Mouse (Mus musculus) stomach, embryonic 14.5 days (tissue): ENCODE results near the gene Vps13d. TPM values are rescaled to one million over a fixed set of nuclear protein-coding genes. Genes with fewer than 3 reads are reported as not detected.
A peak's percentile ranks its signal among the peaks of the same experiment; 100 is the strongest.

Experiments used
- ATAC-seq: fragments of 200-750 bp; cut with Nextera tagmentation; 2 replicates; pipeline ENCODE4 v1.8.0; 2017; ENCODE audit warnings: low read depth, moderate TSS enrichment; ENCODE audit not compliant: insufficient number of reproducible peaks, insufficient read depth, low FRiP score
- H3K27ac ChIP-seq: fragments of 300-500 bp; sonication (generic); 2 replicates; pipeline ENCODE4 v1.5.1; 2014; ENCODE audit warnings: mild to moderate bottlenecking, low read length, moderate library complexity, mixed read lengths
- H3K27me3 ChIP-seq: fragments of 300-500 bp; sonication (generic); 2 replicates; pipeline ENCODE4 v1.6.1; 2014; ENCODE audit warnings: low read length, control low read depth, mixed read lengths; ENCODE audit not compliant: control insufficient read depth, insufficient read depth
- H3K36me3 ChIP-seq: fragments of 300-500 bp; sonication (generic); 2 replicates; pipeline ENCODE4 v1.6.1; 2014; ENCODE audit warnings: mild to moderate bottlenecking, control low read depth, low read length, moderate library complexity, mixed read lengths; ENCODE audit not compliant: control insufficient read depth, insufficient read depth
- H3K4me1 ChIP-seq: fragments of 300-500 bp; sonication (generic); 2 replicates; pipeline ENCODE4 v1.6.1; 2014; ENCODE audit warnings: low read length, control low read depth, mixed read lengths; ENCODE audit not compliant: control insufficient read depth, insufficient read depth
- H3K4me2 ChIP-seq: fragments of 300-500 bp; sonication (generic); replicated peaks from 2 replicates; pipeline ENCODE4 v1.6.1; 2014; ENCODE audit warnings: low read depth, low read length, control low read depth
- H3K4me3 ChIP-seq: fragments of 300-500 bp; sonication (generic); 2 replicates; pipeline ENCODE4 v1.5.1; 2014; ENCODE audit warnings: low read depth, low read length, control low read depth
- H3K9ac ChIP-seq: fragments of 300-500 bp; sonication (generic); replicated peaks from 2 replicates; pipeline ENCODE4 v1.6.1; 2014; ENCODE audit warnings: low read depth, mild to moderate bottlenecking, control low read depth, low read length, moderate library complexity, mixed read lengths
- H3K9me3 ChIP-seq: fragments of 300-500 bp; sonication (generic); 2 replicates; pipeline ENCODE4 v1.6.1; 2016; ENCODE audit warnings: low read depth, low read length, control low read depth; ENCODE audit not compliant: control insufficient read depth
- WGBS: fragments of 180-500 bp; shearing (Covaris S2); extraction: QIAGEN DNeasy Blood & Tissue Kit; methylation state at CpG from one replicate; pipeline ENCODE4 v1.1.7; 2014; 5-methylcytosine and 5-hydroxymethylcytosine counted together
- polyA plus RNA-seq: library from polyadenylated mRNA; unstranded; fragments of >200 nt; fragmentation: Nextera tagmentation; extraction: Ambion mirVana; gene quantifications from 2 replicates; pipeline ENCODE4 v1.2.1, GENCODE M21; 2014

The Vps13d gene
- polyA plus RNA-seq, 1 experiment from 2014 or later: 15.0 TPM

- Histone ChIP-seq H3K4me2 (no peak overlapping the region), H3K9ac (no peak overlapping the region), H3K27me3 (no peaks in the 10 kb centered on the region), H3K36me3 (peaks cover 20% of the 10 kb centered on the region), H3K4me3 (no peak overlapping the region), H3K27ac (no peak overlapping the region), H3K9me3 (no peaks in the 10 kb centered on the region), H3K4me1 (peaks cover 17% of the 10 kb centered on the region)
- WGBS: 52% methylated on average over 3 of the region's 3 CpGs
- ATAC-seq: no peak
These were observed 140.4 kb downstream of the Vps13d start for GRCm38 (mm10) chr4:145054369-145054768.

GRCm38 (mm10) chr4:145052697-145053096, 142.1 kb downstream of the Vps13d start:
- Histone ChIP-seq H3K27me3 (no peaks in the 10 kb centered on the region), H3K36me3 (peaks cover 20% of the 10 kb centered on the region), H3K4me2 (no peak overlapping the region), H3K9ac (no peak overlapping the region), H3K4me1 (peaks cover 17% of the 10 kb centered on the region), H3K4me3 (no peak overlapping the region), H3K9me3 (no peaks in the 10 kb centered on the region), H3K27ac (no peak overlapping the region)
- no peak for ATAC-seq
- WGBS: 62% methylated on average over 1 of the region's 1 CpGs

- 65% methylated on average over 3 of the region's 3 CpGs for WGBS
These were observed 142.5 kb downstream of the Vps13d start for GRCm38 (mm10) chr4:145052282-145052681.

GRCm38 (mm10) chr4:145051209-145051969, 143.4 kb downstream of the Vps13d start:
- H3K4me2 ChIP-seq: no peak overlapping the region
- H3K4me1 ChIP-seq: peaks cover 17% of the 10 kb centered on the region
- no peak overlapping the region for H3K4me3 ChIP-seq
- no peak for ATAC-seq
- H3K36me3 ChIP-seq: peaks cover 10% of the 10 kb centered on the region
- no peaks in the 10 kb centered on the region for H3K27me3 ChIP-seq
- H3K9ac ChIP-seq: no peak overlapping the region
- H3K9me3 ChIP-seq: no peaks in the 10 kb centered on the region
- H3K27ac ChIP-seq: peak overlapping the region; percentile 64; the same call in 1 of the 2 replicates
- 64% methylated on average over 4 of the region's 4 CpGs for WGBS

More at GRCm38 (mm10) chr4:145052282-145052681, 142.5 kb downstream of the Vps13d start:
- 0 out of 2 replicates have a peak, but pooled peaks have one; percentile 38 for ATAC-seq
- Histone ChIP-seq H3K27me3 (no peaks in the 10 kb centered on the region), H3K4me2 (no peak overlapping the region), H3K36me3 (peaks cover 19% of the 10 kb centered on the region), H3K9ac (no peak overlapping the region), H3K9me3 (no peaks in the 10 kb centered on the region), H3K4me1 (peaks cover 17% of the 10 kb centered on the region), H3K4me3 (no peak overlapping the region), H3K27ac (no peak overlapping the region)

GRCm38 (mm10) chr4:145050518-145051208, 144.1 kb downstream of the Vps13d start:
- Histone ChIP-seq H3K27me3 (no peaks in the 10 kb centered on the region), H3K9me3 (no peaks in the 10 kb centered on the region), H3K4me1 (peaks cover 17% of the 10 kb centered on the region), H3K27ac (peak overlapping the region; percentile 64; the same call in 1 of the 2 replicates), H3K36me3 (peaks cover 4% of the 10 kb centered on the region; the same call in 1 of the 2 replicates), H3K9ac (no peak overlapping the region), H3K4me3 (no peak overlapping the region), H3K4me2 (no peak overlapping the region)
- WGBS: 40% methylated on average over 8 of the region's 8 CpGs
- ATAC-seq: peak; percentile 57; the same call in 1 of the 2 replicates

GRCm38 (mm10) chr4:145047964-145048363, 146.8 kb downstream of the Vps13d start:
- WGBS: 72% methylated on average over 5 of the region's 5 CpGs
- H3K4me2 ChIP-seq: no peak overlapping the region
- H3K36me3 ChIP-seq: peaks cover 18% of the 10 kb centered on the region; the same call in 1 of the 2 replicates
- no peak overlapping the region for H3K4me3 ChIP-seq
- H3K27ac ChIP-seq: no peak overlapping the region
- ATAC-seq: no peak
- H3K9me3 ChIP-seq: no peaks in the 10 kb centered on the region
- H3K9ac ChIP-seq: no peak overlapping the region
- H3K27me3 ChIP-seq: no peaks in the 10 kb centered on the region
- peaks cover 22% of the 10 kb centered on the region for H3K4me1 ChIP-seq

- WGBS: 78% methylated on average over 8 of the region's 8 CpGs
- Histone ChIP-seq H3K27me3 (no peaks in the 10 kb centered on the region), H3K4me2 (no peak overlapping the region), H3K4me1 (peaks cover 6% of the 10 kb centered on the region; the same call in 1 of the 2 replicates), H3K36me3 (peaks cover 17% of the 10 kb centered on the region), H3K9ac (no peak overlapping the region), H3K4me3 (no peak overlapping the region), H3K9me3 (no peaks in the 10 kb centered on the region), H3K27ac (no peak overlapping the region)
- no peak for ATAC-seq
These were observed 148.8 kb downstream of the Vps13d start for GRCm38 (mm10) chr4:145046032-145046401.

- Histone ChIP-seq H3K9me3 (no peaks in the 10 kb centered on the region), H3K36me3 (peaks cover 17% of the 10 kb centered on the region), H3K4me3 (no peak overlapping the region), H3K27ac (no peak overlapping the region), H3K27me3 (no peaks in the 10 kb centered on the region), H3K4me1 (peaks cover 6% of the 10 kb centered on the region; the same call in 1 of the 2 replicates), H3K4me2 (no peak overlapping the region), H3K9ac (no peak overlapping the region)
- 66% methylated on average over 5 of the region's 5 CpGs for WGBS
- no peak for ATAC-seq
These were observed 149.3 kb downstream of the Vps13d start for GRCm38 (mm10) chr4:145045312-145046031.
